Mouse (Mus musculus) gastrocnemius, adult 18-20 months (tissue): Measurements from ENCODE around the gene Tspan15. TPM values are rescaled to one million over a fixed set of nuclear protein-coding genes. Genes with fewer than 3 reads are reported as not detected.

Experiments
- DNase-seq: peaks from one replicate; pipeline ENCODE4 v3.0.0; 2021; ENCODE audit warnings: low spot score
- total RNA-seq, 2 experiments: library from RNA; stranded (reverse); gene quantifications; 2 replicates each; pipeline ENCODE4 v1.2.3; 2021

Gene Tspan15
- total RNA-seq, 2 experiments from 2014 or later = 2.9 to 5.5 TPM

GRCm38 (mm10) chr10:62192701-62193157 is 38.3 kb downstream of the Tspan15 start:
- peak; percentile 92 for DNase-seq

GRCm38 (mm10) chr10:62190821-62191220 is 40.2 kb downstream of the Tspan15 start:
- DNase-seq = no peak

- DNase-seq = no peak
These were observed 41.1 kb downstream of the Tspan15 start for GRCm38 (mm10) chr10:62189910-62190309.

- DNase-seq = peak; percentile 65
These were observed 41.7 kb downstream of the Tspan15 start for GRCm38 (mm10) chr10:62189303-62189702.

- peak; percentile 81 for DNase-seq
These were observed 44.2 kb downstream of the Tspan15 start for GRCm38 (mm10) chr10:62186882-62187281.

- DNase-seq = peak; percentile 91
These were observed 48.0 kb downstream of the Tspan15 start for GRCm38 (mm10) chr10:62183053-62183452.

- DNase-seq = no peak
These were observed 48.5 kb downstream of the Tspan15 start for GRCm38 (mm10) chr10:62182471-62183014.

- no peak for DNase-seq
These were observed 49.4 kb downstream of the Tspan15 start for GRCm38 (mm10) chr10:62181701-62182100.

- DNase-seq = no peak
These were observed 51.1 kb downstream of the Tspan15 start for GRCm38 (mm10) chr10:62179944-62180343.

- no peak for DNase-seq
These were observed 56.3 kb downstream of the Tspan15 start for GRCm38 (mm10) chr10:62174533-62175313.

GRCm38 (mm10) chr10:62173941-62174448 is 57.1 kb downstream of the Tspan15 start:
- DNase-seq = no peak

GRCm38 (mm10) chr10:62172841-62173553 is 58.1 kb downstream of the Tspan15 start:
- DNase-seq = no peak

GRCm38 (mm10) chr10:62162410-62162809 is 68.6 kb downstream of the Tspan15 start:
- no peak for DNase-seq

- DNase-seq = no peak
These were observed 81.1 kb downstream of the Tspan15 start for GRCm38 (mm10) chr10:62149929-62150328.

GRCm38 (mm10) chr10:62147466-62148248 is 83.4 kb downstream of the Tspan15 start:
- no peak for DNase-seq

- no peak for DNase-seq
These were observed 85.1 kb downstream of the Tspan15 start for GRCm38 (mm10) chr10:62145957-62146356.

GRCm38 (mm10) chr10:62143820-62144219 is 87.2 kb downstream of the Tspan15 start, which contains the start of gene Fam241b:
Gene Fam241b (minus strand): TSS chr10:62143920.
- DNase-seq = no peak

- no peak for DNase-seq
These were observed 93.0 kb downstream of the Tspan15 start for GRCm38 (mm10) chr10:62138040-62138439.

- DNase-seq = no peak
These were observed 93.9 kb downstream of the Tspan15 start for GRCm38 (mm10) chr10:62137150-62137549.

- no peak for DNase-seq
These were observed 95.2 kb downstream of the Tspan15 start for GRCm38 (mm10) chr10:62135696-62136470.
